Mouse (Mus musculus): ENCODE measurements around the gene P2rx1. TPM values are rescaled to one million over a fixed set of nuclear protein-coding genes. Genes with fewer than 3 reads are reported as not detected.

The P2rx1 gene
- total RNA-seq, 2 experiments from 2014 or later: 0.20 to 0.40 TPM

- DNase-seq (ENCODE audit: extremely low spot score in 1 of 2, low spot score in 2 of 2): no peak
- Histone ChIP-seq H3K4me3 (no peak overlapping the region), H3K27ac (no peak overlapping the region)
- intact Hi-C loops (cut with DNase I): no loop called here
- no peak for TF ChIP-seq CTCF (IDR thresholded peaks at IDR 0.05)
Measured at GRCm38 (mm10) chr11:73052795-73053194, 53.9 kb downstream of the P2rx1 start.

- TF ChIP-seq CTCF (IDR thresholded peaks at IDR 0.05): no peak
- Histone ChIP-seq H3K4me3 (no peak overlapping the region), H3K27ac (no peak overlapping the region)
- intact Hi-C loops (cut with DNase I): no loop called here
- DNase-seq (ENCODE audit: extremely low spot score in 1 of 2, low spot score in 2 of 2): no peak
Measured at GRCm38 (mm10) chr11:73057701-73058100, 58.8 kb downstream of the P2rx1 start.

GRCm38 (mm10) chr11:73059630-73060029 lies 60.7 kb downstream of the P2rx1 start:
- intact Hi-C loops (cut with DNase I): no loop called here
- DNase-seq (ENCODE audit: extremely low spot score in 1 of 2, low spot score in 2 of 2): no peak
- no peak for TF ChIP-seq CTCF (IDR thresholded peaks at IDR 0.05)

GRCm38 (mm10) chr11:73061413-73061812 lies 62.5 kb downstream of the P2rx1 start:
- Histone ChIP-seq H3K4me3 (no peak overlapping the region), H3K27ac (no peak overlapping the region)
- intact Hi-C loops (cut with DNase I): no loop called here
- no peak for TF ChIP-seq CTCF (IDR thresholded peaks at IDR 0.05)
- no peak for DNase-seq (ENCODE audit: extremely low spot score in 1 of 2, low spot score in 2 of 2)

More at GRCm38 (mm10) chr11:73059630-73060029, 60.7 kb downstream of the P2rx1 start:
- Histone ChIP-seq H3K27ac (no peak overlapping the region), H3K4me3 (no peak overlapping the region)

Small RNA genes lying within 50 kb of the gene (microRNA-seq; reads per million reads assigned to microRNA genes)
- gene Gm44467: 0 reads per million in 2 experiments

Other genes with a start within 250 kb of the P2rx1 start
- 10 to 100 TPM; 15.2 to 18.0 TPM for gene Cyb5d2, start 203.0 kb upstream of the P2rx1 start, total RNA-seq (2021)
- 10 to 100 TPM; 44.5 to 48.6 TPM for gene Zzef1, start 202.9 kb upstream of the P2rx1 start, total RNA-seq (2021)
- gene Atp2a3, start 37.9 kb upstream of the P2rx1 start, total RNA-seq (2021): 1 to 10 TPM; 6.9 to 7.0 TPM
- gene Camkk1, start 19.9 kb downstream of the P2rx1 start, total RNA-seq (2021): 100 to 1,000 TPM; 118 to 126 TPM
- 10 to 100 TPM; 10.3 to 10.7 TPM for gene Ncbp3, start 48.7 kb downstream of the P2rx1 start, total RNA-seq (2021)
- gene Itgae, start 91.5 kb downstream of the P2rx1 start, total RNA-seq (2021): not detected
- under 1 TPM in 1 of 2 experiments, not detected in 1; 0.19 TPM for gene Haspin, start 139.2 kb downstream of the P2rx1 start, total RNA-seq (2021)
- gene P2rx5, start 161.3 kb downstream of the P2rx1 start, total RNA-seq (2021): 1 to 10 TPM in 1 of 2 experiments, under 1 TPM in 1; 0.70 to 1.1 TPM
- gene Emc6, start 177.9 kb downstream of the P2rx1 start, total RNA-seq (2021): 10 to 100 TPM; 54.6 to 55.2 TPM
- 1 to 10 TPM; 9.4 to 9.6 TPM for gene Tax1bp3, start 178.0 kb downstream of the P2rx1 start, total RNA-seq (2021)
- 10 to 100 TPM; 19.3 to 20.2 TPM for gene Ctns, start 199.9 kb downstream of the P2rx1 start, total RNA-seq (2021)
- 1 to 10 TPM; 2.7 to 2.9 TPM for gene Shpk, start 200.4 kb downstream of the P2rx1 start, total RNA-seq (2021)
- under 1 TPM in 1 of 2 experiments, not detected in 1; 0.27 TPM for gene Trpv1, start 235.2 kb downstream of the P2rx1 start, total RNA-seq (2021)